Mouse (Mus musculus) B cell, adult 67 days (primary cell): ENCODE results near the gene Mbtd1. TPM values are rescaled to one million over a fixed set of nuclear protein-coding genes. Genes with fewer than 3 reads are reported as not detected.

ENCODE experiments used
- total RNA-seq, 2 experiments: library from RNA; stranded (reverse); gene quantifications; 4 replicates each; pipeline ENCODE4 v1.2.4; 2023

The Mbtd1 gene
- total RNA-seq = 10 to 100 TPM; 67.8 to 74.6 TPM

GRCm38 (mm10) chr11:93885572-93886410 is at the start of gene Mbtd1, which contains the start of gene Utp18:
TSS of gene Mbtd1 (plus strand) at chr11:93885852.
TSS of gene Utp18 (minus strand) at chr11:93885766.

GRCm38 (mm10) chr11:93956159-93956558 is 70.5 kb downstream of the Mbtd1 start, which contains the start of gene Nme2:
TSS of gene Nme2 (minus strand) at chr11:93956259.

GRCm38 (mm10) chr11:93968005-93968847 is 82.6 kb downstream of the Mbtd1 start, which contains the start of the genes Gm20390 and Nme1:
TSS of gene Gm20390 (minus strand) at chr11:93968293.
TSS of gene Nme1 (minus strand) at chr11:93968521.

GRCm38 (mm10) chr11:93995720-93996305 is 110.2 kb downstream of the Mbtd1 start, which contains the start of gene Spag9:
TSS of gene Spag9 (plus strand) at chr11:93996091.

Other genes starting within 250 kb of the Mbtd1 start
- gene Utp18, start 86 bp upstream of the Mbtd1 start, total RNA-seq = 10 to 100 TPM; 54.9 to 57.8 TPM
- gene Nme2, start 70.4 kb downstream of the Mbtd1 start, total RNA-seq = 100 to 1,000 TPM; 152 to 165 TPM
- 10 to 100 TPM; 55.9 to 58.3 TPM for gene Gm20390, start 82.4 kb downstream of the Mbtd1 start, total RNA-seq
- 10 to 100 TPM; 34.0 to 39.3 TPM for gene Nme1, start 82.7 kb downstream of the Mbtd1 start, total RNA-seq
- 100 to 1,000 TPM; 189 to 196 TPM for gene Spag9, start 110.2 kb downstream of the Mbtd1 start, total RNA-seq